Mouse (Mus musculus): Measurements from ENCODE around the gene Olig3.

The Olig3 gene

DNA sequence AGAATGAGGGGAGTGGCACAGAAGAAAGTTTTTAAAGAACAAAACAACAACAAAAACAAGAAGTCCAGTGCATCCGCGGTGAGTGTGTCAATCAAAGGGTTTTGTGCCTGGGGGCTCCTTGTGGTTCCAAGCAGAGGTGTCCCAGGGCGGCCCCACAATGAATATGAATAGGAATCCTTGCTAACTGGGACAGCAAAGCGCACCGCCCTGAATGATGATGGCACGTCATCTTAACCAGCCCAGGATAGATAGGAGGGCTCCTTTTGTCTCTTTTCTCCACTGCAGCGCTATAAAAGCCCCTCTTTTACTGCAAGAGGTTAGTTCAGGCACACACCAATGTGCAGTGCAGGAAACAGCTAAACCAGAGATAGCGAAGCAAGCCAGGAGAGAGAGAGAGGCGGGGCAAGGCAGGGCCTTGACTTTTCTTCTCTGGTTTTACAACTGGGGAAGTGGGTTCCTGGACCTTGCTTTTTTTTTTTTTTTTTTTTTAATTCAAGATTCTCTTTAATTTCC lies at the start of gene Olig3:
TSS of gene Olig3 (plus strand) at position 463 of the 513 bp plus-strand sequence.
- DNase-seq: no peak

DNA sequence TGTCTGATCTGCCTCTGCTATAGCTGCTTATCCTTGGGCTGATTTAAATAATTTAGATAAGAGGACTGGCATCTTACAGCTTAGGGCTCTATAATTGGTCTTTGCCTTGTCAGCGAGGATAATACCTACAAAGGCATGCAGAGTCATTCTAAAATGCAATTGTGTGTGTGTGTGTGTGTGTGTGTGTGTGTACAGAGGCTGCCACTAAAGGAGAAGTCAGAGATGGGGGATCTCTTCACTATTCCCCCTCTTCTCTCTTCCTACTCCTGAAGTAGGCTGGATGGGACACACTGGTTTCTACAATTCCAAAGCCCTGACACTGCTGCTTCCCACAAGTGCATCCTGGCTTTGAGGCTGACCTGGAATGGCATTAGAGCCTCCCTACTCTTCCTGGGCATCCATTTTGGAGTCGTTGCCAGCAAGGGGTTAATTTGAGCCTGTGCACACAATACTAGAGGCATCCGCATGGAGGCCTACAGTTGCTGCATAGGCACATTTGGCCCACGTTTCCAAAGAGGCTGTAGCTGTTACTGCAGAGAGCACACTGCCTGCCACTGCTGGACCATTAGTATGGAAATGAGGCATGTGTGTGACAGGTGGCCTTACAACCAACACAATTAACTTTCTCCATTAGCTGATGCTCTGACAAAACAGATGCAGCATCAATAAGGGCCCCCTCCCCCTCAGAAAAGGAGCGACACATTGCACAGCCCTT lies 46.5 kb upstream of the Olig3 start:
- peak; percentile 64 for DNase-seq

DNA sequence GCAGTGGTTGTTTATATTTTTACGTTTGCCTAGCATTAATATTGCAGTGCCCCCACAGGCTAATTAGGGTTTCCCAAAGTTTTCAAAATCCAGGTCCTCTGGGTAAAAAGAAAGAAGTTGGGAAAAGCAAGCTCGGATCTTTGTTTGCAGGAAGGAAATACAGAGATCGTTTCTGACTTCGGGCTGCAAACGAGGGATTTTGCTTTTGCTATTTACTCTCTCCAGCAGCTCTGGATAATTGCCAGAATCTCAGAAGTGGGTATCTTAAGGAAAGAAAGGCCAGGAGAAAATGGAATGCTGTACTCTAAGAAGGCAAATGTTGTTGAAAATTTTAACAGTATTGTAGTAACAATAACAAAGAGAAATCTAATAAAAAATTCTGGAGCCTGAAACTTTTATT lies 45.9 kb upstream of the Olig3 start:
- no peak for DNase-seq

DNA sequence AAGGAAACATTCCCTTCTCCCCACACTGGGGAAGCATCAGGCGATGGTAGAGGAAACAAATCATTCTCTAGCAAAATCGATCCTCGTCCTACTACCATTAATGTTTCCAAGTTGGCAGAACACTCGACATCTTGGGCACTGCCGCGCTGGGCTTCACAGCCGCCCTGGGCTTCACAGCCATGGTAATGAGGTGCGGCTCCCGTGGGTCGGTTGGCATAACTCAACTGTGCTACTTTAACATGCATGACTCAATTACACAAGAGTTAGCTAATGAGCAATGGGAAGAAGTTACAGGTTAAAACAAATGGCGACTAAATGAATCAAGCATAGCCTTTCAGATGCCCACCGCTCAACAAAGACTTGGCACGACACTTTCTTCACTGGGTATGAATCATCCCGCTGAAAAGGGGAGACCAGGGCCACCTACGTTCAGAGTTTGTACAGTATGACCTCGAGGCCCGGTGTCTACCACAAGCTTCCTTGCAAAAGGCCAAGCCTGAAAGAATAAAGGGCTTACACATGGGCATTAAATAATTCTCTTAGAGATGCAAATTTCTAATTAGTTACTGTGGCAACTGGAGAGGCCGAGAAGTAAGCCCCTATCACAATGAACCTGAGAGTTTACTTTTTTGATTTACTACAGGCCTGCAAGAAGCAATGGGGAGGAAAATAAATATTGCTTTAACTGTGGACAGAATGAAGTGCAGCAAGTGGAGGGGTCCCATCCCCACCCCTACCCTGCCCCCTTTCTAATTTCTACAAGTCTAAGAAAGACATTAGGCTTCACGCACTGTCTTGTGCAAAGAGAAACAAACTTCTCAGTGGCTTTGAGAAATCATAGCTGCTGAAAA lies 38.1 kb upstream of the Olig3 start:
- no peak for DNase-seq

DNA sequence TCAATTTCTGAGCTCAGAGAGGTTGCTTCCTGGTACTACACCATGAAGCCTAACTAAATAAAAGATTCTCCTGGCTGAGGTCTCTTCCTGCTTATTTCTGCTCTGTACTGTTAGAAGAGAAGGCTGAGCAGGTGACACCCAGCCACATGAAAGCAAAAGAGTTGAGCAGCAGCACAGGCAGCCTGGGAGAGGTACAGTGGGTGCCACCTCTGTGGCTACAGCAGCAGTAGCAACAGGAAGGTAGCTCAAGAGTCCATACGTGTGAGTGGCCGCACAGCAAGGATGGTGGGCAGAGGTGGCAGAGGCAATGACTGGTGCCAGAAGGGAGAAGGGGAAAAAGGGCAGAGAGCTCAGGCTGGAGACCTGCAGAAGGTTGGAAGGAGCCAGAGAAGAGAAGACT lies 34.6 kb upstream of the Olig3 start:
- no peak for DNase-seq

DNA sequence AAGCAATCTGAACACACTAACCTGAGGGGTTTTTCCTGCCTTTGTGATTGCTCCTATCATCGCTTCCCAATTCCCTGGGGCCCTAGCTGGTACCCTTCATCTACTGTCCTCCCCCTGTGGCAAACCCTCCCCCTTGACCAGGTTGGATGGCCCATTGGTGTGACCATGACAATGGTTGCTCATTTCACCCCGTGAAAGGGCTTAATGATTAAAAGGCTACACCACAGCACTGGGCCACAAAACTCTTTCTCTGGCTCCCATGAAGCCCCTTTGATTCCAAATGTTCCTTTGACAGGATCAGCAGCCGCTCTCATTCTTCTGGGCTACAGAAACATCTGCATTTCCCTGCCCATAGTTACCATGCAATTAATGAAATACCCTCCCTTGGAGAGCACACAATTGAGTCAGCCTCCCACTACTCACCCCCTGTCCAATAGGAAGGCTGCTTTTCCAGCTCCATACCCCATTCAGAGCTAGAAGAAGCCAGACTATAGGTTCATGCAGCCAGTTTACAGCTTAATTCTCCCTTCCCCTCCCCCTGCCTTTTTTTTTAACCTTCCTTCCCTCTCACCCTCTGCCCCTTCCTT lies 27.0 kb upstream of the Olig3 start:
- DNase-seq: no peak

DNA sequence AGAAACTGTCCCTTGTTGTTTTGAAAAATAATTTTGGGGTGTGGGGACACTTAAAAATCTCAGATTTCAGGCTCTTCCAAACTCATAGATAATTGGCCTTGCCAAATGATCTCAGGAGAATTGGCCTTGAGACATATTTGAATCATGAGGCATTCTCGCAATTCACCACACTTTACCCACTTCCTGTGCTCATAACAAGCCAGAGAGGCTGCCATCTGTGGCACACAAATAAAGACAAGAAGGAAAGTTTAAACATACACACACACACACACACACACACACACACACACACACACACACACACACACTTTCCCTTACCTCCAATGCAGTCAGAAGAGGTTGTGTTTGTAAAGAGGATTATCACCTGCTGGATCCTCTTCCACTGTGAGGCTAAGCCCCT lies 22.9 kb upstream of the Olig3 start:
- DNase-seq: no peak

DNA sequence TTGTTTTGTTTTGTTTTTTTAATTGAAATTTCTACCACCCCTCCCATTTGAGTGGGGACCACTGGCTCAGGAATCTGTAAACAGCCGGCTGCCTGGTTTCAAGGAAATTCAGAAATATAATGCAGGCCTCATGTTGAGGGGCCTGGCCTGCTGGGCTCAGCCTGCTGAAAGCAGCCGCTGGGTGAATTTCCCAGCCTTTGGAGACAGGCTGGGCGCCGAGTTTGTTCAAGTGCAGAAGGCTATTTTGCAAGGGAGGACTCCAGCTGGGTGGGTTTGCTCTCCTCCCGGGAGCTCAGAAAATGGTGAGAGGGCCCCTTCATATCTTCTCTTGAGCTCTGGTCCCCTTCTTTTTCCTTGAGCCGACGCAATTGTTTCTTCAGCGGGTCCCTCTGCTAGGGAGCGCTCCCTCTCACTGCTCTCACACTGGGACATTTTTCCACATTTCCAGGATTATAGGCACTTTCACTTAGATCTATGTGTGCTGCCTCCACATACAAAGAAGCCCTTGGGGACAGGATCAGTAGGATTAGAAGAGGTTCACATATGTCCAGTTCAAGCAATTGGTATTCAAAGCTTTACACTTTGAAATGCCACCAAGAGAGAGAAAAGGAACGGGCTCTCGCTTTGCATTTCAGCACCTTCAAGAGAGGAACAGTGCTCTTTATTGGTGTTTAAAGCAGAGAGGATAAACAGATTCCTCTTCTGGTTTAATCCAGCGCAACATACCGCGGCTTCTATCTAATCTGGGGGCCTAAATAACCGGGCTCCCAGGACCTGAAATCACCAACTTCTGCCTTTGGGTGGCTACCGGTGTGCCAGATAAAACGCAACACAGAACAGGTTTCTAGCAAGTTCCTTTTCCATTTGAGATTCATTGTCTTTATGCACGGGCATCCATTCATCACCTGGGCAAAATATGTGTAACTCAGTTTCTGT lies 17.4 kb upstream of the Olig3 start:
- no peak for DNase-seq

DNA sequence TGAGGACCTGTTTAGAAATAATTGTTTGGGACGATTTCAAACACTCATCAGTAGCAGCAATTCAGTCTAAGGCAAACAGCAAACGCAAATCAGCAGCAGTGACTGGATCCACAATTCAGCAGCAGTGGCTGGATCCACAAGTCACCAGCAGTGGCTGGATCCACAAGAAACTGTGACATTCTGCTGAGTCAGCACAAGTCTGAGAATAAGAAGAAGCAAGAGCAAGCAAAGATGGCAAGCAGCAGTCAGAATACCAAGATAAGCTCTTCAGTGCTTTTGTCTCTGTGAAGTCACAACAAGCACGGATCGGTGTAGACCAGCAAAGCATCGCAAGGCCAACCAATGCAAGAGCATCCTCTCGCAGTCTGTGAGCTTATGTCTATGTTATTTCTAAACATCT lies 12.3 kb upstream of the Olig3 start:
- DNase-seq: no peak

DNA sequence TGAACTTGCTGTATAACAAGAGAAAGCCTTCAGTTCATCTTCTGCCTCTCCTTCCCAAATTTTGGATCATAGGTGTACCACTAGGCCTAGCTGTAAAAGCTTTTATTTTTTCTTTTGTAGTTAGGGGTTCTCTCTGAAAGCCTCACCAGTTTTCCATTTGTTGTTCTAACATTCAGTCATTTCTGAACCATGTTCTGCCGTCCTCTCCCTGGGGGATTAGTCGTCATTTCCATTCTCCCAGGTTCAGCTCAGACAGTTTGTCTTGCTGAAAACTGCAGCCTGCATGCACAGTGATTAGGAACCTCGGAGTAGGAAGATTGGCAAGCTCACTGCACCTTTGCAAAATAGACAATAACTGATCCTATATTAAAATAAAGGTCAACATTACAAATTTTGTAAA lies 7.0 kb upstream of the Olig3 start:
- DNase-seq: no peak

DNA sequence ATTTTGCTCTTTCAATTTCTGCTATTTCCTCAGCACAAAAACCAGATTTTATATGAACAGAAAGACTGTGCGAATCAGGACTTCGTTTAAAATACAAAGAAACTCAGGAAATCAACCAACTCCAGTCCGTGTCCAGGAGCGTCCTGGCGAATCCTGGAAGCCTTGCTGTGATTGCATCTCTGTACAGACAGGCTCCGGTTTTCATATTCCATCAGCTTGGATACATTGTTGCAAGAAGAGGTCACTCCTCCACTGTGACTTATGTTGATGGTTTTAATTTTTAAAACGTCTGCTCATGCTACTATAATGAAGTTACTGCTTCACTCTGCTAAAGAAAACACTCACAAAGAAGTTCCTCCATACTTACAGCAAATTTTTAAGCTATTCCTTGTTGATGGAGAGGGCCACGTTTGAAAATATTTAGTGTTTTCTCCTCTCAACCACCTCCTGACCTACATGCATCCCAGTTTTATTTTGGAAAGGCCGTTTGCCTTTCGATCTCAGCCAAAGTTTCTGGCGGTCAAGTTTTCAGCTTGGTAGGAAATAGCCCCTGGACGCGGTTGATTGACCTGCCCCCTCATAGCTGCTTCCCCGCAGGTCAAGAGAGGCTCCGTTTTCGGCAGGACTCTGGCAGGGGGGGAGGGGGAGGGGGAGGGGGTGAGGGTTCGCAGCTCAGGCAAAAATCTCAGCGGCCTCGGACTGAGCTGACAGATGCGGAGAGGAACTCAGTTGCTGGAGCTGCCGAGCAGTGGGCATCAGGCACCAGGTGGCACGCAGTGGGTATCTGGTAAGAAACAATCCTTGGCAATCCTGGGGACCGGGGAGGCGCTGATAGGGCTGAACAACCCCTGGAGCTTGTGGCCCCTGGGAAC lies 4.1 kb upstream of the Olig3 start:
- peak; percentile 56 for DNase-seq

DNA sequence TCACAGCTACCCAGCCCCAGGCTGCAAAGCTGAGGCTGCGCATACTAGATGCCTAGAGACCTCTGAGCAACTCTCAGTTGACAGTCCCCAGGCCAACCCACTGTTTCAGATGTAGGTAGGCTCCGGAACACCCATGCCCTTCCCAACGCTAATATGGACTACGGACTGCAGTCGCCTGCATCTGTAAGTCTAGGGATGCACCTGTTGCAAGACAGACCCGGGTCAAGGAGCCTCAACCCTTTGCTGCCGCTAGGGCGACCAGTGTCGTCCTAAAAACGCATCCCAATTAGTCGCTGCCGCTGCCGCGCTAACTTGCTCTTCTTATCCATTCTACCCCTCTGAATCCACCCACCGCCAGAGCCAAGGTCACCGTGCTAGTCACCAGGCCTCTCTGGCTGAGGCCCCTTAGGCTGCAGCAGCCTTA lies 3.4 kb upstream of the Olig3 start:
- DNase-seq: peak; percentile 53

DNA sequence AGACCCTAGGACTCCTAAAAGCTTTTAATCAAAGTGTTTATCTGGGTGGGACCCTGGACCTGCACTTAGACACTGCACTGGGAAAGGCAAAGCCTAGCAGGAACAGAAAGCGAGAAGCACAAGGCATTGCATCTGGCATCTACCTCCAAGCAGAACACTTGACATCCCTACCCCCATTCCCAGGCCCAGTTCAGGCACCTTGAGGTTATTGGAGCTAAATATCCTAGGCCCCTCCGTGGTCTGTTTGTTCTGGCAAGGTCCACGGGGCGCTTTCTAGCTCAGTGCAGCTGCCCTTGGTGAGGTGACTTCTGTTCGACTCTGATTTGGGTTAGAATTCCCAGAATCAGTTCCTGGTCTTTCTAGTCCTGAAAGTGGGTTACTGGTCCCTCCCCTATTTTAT lies 2.7 kb upstream of the Olig3 start:
- no peak for DNase-seq

DNA sequence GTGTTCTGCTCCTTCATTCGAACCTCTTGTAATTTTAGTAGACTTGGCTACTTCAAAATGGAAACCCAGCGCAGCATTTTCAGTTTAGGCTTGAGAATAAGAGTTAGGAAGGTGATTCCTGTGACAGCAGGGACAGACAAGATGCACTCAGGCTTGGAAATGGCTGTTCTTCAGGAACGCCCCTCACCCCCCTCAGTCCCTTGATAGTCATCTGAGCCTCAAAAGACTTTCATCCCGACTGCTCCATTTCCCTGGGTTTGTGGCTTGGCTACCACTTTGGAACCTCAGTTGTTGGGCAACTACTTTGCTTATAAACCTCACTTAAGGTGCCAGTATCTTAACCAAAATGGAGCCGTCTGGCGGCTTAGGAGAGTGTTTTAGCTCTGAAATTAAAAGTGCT lies 2.2 kb upstream of the Olig3 start:
- no peak for DNase-seq

DNA sequence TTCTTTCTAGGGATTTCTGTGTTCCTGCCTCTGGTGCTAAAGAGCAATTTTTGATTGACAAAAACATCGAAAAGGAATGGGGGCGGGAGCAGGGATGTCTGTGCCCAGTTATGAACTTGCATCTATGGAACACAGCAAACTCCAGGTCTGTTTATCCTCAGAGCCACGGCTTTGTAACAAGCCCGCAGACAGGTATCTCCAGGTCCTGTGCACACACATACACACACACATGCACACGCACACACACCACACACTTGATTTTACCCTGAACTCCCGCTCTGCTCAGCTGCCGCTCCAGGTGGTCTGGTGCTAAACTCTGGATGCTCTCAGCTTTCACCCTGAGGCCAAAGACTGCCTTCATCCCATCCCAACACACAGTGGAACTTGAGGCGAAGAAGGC lies 1.3 kb upstream of the Olig3 start:
- DNase-seq: no peak

DNA sequence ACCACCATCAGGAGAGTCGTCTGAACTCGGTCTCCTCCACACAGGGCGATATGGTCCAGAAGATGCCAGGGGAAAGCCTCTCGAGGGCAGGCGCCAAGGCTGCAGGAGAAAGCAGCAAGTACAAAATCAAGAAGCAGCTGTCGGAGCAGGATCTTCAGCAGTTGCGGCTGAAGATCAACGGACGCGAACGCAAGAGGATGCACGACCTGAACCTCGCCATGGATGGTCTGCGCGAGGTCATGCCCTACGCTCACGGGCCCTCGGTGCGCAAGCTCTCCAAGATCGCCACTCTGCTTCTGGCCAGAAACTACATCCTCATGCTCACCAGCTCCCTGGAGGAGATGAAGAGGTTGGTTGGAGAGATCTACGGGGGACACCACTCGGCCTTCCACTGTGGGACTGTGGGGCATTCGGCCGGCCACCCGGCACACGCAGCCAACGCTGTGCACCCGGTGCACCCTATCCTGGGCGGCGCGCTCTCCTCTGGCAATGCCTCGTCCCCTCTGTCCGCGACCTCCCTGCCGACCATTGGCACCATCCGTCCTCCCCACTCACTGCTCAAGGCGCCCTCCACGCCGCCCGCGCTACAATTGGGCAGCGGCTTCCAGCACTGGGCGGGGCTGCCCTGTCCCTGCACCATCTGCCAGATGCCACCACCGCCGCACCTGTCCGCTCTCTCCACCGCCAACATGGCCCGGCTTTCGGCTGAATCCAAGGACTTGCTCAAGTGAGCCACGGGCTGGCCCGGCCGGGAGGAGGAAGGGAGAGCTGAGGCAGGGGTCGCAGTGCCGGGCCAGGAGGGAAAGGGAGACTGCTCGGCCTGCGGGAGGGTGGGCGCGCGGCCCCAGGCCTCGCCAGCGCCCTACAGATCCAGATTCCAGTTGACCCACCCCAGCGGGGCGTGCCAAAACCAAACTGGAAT lies 648 bp downstream of the Olig3 start:
- DNase-seq: no peak

DNA sequence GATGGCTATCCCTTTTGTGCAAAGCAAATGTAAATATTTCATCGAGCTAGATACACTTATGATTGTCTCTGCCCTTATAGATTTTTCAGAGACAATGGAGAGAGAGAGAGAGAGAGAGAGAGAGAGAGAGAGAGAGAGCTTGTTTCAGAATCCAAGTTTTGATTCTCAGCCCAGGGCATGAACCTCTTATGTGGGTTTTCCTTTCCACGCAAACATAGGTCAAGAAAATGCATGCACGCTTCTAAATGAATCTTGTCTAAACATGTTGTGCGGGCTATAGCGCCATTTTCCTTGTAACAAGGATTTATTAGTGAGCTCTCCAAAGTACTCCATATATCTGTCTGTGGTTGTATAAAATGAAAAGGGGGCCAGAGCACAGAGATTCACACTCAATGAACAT lies 1.5 kb downstream of the Olig3 start:
- no peak for DNase-seq

DNA sequence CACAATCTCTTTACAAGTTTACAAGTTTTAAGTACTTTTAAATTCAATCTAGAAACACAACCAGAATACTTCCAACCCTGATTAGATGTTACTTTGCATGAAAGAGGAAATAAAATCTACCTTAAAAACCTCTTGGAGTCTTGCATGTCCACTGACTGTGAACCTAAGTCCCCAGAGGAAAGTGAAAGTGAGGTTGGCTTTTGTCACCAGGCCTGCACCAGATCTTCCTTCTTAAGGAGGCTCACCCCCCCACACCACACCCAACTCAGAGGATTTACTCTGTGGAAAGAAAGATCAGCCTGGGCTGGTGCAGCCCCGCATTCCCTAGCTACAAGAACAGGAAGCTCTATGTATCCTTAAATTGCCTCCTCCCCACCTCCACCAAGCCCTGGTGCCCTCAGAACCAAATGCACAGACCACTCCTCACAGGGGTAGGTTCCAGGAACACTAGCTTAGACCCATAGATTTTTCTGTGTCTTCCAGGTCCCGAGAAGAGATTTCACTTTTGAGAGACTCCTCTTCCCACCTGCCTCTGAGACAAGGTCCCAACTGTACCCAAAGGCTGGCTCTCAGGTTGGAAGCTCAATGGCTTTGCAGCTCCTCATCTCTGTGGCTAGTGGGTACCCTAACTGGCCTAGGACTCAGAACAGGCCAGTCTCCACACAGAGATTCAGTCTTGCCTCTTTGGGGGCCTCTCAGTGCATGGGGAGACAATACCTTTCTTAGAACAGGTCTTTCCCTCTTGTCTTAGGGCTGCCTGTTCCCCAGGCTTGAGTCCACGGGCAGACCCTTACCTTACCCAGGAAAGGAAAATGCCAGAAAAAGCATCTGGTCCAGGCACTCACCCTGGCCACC lies 4.3 kb downstream of the Olig3 start:
- no peak for DNase-seq

DNA sequence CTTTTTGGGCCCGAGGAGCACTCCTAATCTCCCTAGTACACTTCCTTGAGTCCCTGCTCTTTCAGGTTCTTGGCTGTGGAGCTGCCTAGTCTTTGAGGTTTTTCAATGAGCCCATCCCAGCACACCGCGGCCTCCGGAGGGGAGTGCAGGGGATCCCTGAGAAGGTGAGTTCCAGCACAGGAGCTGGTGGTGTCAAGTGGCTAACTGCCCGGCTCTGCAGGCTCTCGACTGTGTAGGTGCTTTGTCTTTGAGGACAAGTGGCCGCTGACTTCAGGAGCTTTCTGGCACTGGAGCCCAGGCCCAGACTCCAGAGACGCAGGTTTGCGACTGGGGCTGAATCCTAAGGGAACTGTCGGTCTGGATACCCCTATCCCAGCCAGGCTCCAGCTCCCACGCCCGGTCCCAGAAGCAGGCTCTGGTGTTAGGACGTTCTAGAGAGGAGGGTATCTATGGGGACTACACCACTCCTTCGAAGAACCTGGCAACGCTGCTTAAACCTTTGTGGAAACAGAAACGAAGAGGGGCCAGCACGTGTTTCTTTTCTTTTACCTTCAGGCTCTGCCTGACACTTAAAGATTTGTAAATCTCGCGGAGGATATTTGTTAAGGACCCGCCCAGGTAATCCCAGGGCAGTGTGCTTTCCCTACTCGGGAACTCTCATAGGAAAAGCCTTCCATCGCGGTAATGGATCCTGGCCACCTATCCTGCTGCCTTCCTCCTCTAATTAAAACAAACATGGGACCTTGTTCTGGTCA lies 5.4 kb downstream of the Olig3 start:
- no peak for DNase-seq
